Mouse (Mus musculus) thymus, adult 2 months (tissue): ENCODE measurements around the gene Opcml. TPM values are rescaled to one million over a fixed set of nuclear protein-coding genes. Genes with fewer than 3 reads are reported as not detected.

Experiments used
- DNase-seq: peaks from one replicate; pipeline ENCODE4 v3.0.0; 2021
- H3K27ac ChIP-seq: fragments of 200-500 bp; 2 replicates; pipeline ENCODE4 v1.5.1; 2012; ENCODE audit warnings: low read length, control low read depth; ENCODE audit not compliant: control insufficient read depth, insufficient read depth
- H3K27me3 ChIP-seq: fragments of 200-500 bp; 2 replicates; pipeline ENCODE4 v1.6.1; 2012; ENCODE audit warnings: mild to moderate bottlenecking, low read length, moderate library complexity, mixed read lengths; ENCODE audit not compliant: control insufficient read depth, insufficient read depth
- H3K36me3 ChIP-seq: fragments of 200-500 bp; 2 replicates; pipeline ENCODE4 v1.6.1; 2012; ENCODE audit warnings: mild to moderate bottlenecking, low read length, moderate library complexity; ENCODE audit not compliant: control insufficient read depth, insufficient read depth
- H3K4me1 ChIP-seq: fragments of 200-500 bp; replicated peaks from 2 replicates; pipeline ENCODE4 v1.6.1; 2012; ENCODE audit warnings: low read length; ENCODE audit not compliant: control insufficient read depth, insufficient read depth
- H3K4me3 ChIP-seq: fragments of 200-500 bp; 2 replicates; pipeline ENCODE4 v1.5.1; 2012; ENCODE audit warnings: mild to moderate bottlenecking, low read length, control low read depth, moderate library complexity; ENCODE audit not compliant: control insufficient read depth, insufficient read depth
- CTCF ChIP-seq: fragments of 200-500 bp; IDR thresholded peaks from 2 replicates; pipeline ENCODE4 v1.5.1; 2012; ENCODE audit warnings: mild to moderate bottlenecking, control low read depth, low read length, moderate library complexity, borderline replicate concordance; ENCODE audit not compliant: control insufficient read depth, poor library complexity, insufficient read depth; ENCODE audit errors: extremely low read depth
- POLR2A ChIP-seq: fragments of 200-500 bp; IDR thresholded peaks from 2 replicates; pipeline ENCODE4 v1.6.1; 2012; ENCODE audit warnings: mild to moderate bottlenecking, low read length, control low read depth, moderate library complexity; ENCODE audit not compliant: control insufficient read depth, poor library complexity, insufficient read depth; ENCODE audit errors: extremely low read depth
- WGBS: fragments of 180-500 bp; shearing (Covaris S2); methylation state at CpG from one replicate; pipeline ENCODE4 v1.1.7; 2018; 5-methylcytosine and 5-hydroxymethylcytosine counted together
- polyA plus RNA-seq: library from polyadenylated mRNA; depleted of rRNA; stranded (reverse); fragments of >200 nt; gene quantifications from 2 replicates; pipeline ENCODE4 v1.2.3, GENCODE M21; 2012

The Opcml gene
- polyA plus RNA-seq, 1 experiment: 0.82 TPM

DNA sequence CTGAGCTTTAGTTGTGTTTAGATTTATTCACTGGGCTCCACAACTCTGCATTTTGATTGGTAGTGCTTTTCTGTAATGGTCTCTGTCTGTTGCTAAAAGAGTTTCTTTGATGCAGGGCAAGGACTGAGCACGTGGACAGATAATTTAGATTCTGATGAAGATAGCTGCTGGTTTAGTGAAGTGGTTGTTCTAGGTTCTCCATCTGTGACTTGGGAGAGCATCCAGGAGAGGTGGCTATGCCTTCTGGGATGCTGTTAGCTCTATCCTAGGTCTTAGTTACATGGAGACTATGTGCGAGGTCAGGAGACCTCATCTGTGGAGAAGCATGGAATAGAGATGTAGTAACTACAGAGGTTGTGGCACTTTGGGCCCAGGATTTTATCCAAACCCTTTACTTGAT is 472.3 kb downstream of the Opcml start:
- no peak overlapping the region for H3K4me3 ChIP-seq
- H3K27me3 ChIP-seq: no peaks in the 10 kb centered on the region
- H3K36me3 ChIP-seq: no peaks in the 10 kb centered on the region
- DNase-seq: no peak
- H3K4me1 ChIP-seq: no peaks in the 10 kb centered on the region
- WGBS: 78% methylated on average over 2 of the region's 2 CpGs
- TF ChIP-seq CTCF (no peak), POLR2A (no peak)
- no peak overlapping the region for H3K27ac ChIP-seq

DNA sequence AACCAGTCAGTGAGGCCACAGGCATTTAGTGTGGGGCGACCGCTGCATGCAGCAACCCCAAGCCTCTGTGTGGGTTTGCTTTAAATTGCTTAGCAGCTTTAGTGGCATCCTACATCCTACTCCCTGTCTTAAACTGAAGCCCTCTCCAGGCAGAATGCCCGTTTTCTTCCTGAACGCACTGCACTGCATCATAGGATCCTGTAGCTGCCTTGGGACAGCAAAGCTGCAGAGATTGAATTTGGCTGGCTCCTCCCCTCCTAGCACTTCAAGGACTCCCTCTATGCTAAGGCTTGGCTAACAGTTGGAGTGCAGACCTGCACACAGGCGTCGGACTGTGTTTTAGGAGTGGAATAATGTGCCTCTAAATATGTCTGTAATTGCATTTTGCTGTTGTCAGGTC is 474.2 kb downstream of the Opcml start:
- Histone ChIP-seq H3K27me3 (no peaks in the 10 kb centered on the region), H3K4me3 (no peak overlapping the region), H3K36me3 (no peaks in the 10 kb centered on the region), H3K27ac (no peak overlapping the region), H3K4me1 (no peaks in the 10 kb centered on the region)
- DNase-seq: no peak
- TF ChIP-seq POLR2A: no peak
- no peak for TF ChIP-seq CTCF
- 74% methylated on average over 6 of the region's 6 CpGs for WGBS

DNA sequence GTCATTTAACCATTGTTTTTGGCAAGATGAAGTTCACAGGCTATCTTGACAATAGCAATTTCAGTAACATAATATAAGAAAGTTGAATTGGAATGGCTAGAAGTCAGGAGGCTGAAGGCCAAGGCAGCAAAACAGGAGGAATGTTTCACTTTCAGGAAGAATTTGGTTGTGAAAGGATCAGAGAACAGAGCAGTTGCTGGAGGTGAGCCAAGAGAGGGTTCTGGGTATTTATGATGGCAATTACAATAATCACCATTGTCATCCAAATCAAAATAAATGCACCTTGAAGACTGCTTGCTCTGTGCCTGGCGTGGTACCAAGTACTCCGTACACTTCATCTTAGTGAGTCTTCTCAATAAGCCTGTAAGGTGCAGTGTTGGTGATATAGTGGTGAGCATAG is 483.2 kb downstream of the Opcml start:
- Histone ChIP-seq H3K4me1 (no peaks in the 10 kb centered on the region), H3K4me3 (no peak overlapping the region), H3K27me3 (no peaks in the 10 kb centered on the region), H3K36me3 (no peaks in the 10 kb centered on the region), H3K27ac (no peak overlapping the region)
- TF ChIP-seq POLR2A (no peak), CTCF (no peak)
- DNase-seq: no peak
- WGBS: 86% methylated on average over 2 of the region's 2 CpGs

DNA sequence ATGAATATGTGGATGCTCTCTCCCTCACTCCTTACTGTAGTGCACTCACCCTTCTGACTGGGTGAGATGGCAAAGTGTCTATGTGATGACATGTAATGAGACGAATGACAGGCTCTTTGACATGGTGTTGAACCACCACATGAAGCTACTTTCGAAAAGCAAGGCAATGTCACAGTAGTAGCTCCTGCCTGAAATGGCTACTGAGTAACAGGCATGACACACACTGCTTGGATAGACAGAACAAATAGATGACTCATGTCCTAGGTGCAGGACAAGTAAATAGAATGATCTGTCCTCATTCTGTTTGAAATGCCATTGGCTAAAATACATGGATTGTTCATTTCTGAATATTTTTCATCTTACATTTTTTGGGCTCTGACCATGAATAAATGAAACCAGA is 488.0 kb downstream of the Opcml start:
- TF ChIP-seq POLR2A (no peak), CTCF (no peak)
- 90% methylated on average over 2 of the region's 2 CpGs for WGBS
- H3K36me3 ChIP-seq: no peaks in the 10 kb centered on the region
- no peak overlapping the region for H3K27ac ChIP-seq
- H3K4me3 ChIP-seq: no peak overlapping the region
- no peak for DNase-seq
- H3K27me3 ChIP-seq: no peaks in the 10 kb centered on the region
- H3K4me1 ChIP-seq: no peaks in the 10 kb centered on the region

DNA sequence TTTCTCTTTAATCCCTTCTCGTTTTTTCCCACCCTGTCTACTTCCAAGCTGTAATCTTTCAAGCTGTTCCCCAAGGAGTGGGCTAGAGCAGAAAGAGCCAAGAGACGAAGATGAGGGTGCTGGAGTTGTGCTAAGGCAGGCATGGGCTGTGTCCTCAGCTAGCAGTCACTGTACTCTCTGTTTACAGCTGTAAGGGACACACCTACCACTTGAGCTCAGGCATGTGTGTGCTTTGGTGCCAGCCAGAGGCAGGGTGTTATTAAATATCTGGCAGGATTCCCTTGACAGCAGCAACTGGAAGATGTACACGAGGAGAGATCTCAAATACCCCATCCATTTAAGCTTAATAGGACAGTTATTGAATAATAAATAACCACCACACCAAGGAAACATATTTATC is 490.4 kb downstream of the Opcml start:
- Histone ChIP-seq H3K27me3 (no peaks in the 10 kb centered on the region), H3K4me3 (no peak overlapping the region), H3K4me1 (no peaks in the 10 kb centered on the region), H3K27ac (no peak overlapping the region), H3K36me3 (no peaks in the 10 kb centered on the region)
- 77% methylated on average over 3 of the region's 3 CpGs for WGBS
- DNase-seq: no peak
- TF ChIP-seq POLR2A (no peak), CTCF (no peak)

DNA sequence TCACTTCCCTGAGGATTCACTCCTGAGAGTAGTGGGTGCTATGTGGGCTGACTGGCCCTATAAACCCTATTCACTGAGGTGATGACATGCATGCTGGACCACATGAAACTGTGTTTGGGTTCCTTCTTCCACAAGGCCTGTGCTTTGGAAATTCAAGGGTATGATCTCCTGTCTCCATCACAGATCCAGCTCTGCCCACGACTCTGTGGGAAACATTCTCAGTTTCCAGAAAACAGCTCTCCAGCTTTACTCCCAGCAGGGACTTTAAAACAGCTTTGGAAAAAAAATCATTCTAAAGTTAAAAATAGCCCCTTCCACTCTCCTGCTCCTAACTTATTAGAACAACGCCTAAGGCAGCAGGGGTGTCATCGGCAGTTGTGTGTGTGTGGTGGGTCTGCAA is 491.0 kb downstream of the Opcml start:
- Histone ChIP-seq H3K4me1 (no peaks in the 10 kb centered on the region), H3K4me3 (no peak overlapping the region), H3K27ac (no peak overlapping the region), H3K27me3 (no peaks in the 10 kb centered on the region), H3K36me3 (no peaks in the 10 kb centered on the region)
- WGBS: 83% methylated on average over 3 of the region's 3 CpGs
- TF ChIP-seq POLR2A: no peak
- TF ChIP-seq CTCF: no peak
- no peak for DNase-seq

DNA sequence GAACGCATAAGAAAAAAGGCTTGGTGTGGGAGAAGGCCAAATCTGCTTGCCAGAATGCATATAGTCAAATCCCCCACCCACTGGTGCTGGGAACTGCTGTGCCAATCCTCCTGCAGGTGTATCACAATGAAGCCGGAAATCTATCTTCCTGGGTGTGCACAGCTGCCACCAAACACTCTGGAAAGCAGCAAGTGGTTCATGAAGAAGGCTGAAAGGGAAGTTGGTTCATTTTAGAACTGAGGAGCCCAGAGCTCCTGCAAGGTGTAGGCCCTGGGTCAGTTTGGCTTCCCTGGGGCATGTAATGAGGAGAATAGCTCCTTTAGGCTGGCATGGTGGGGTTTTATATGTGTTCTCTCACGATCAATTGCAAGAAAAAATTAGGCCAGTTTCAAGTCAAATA is 494.4 kb downstream of the Opcml start:
- TF ChIP-seq CTCF (no peak), POLR2A (no peak)
- H3K4me1 ChIP-seq: no peaks in the 10 kb centered on the region
- WGBS: 90% methylated on average over 3 of the region's 3 CpGs
- no peaks in the 10 kb centered on the region for H3K27me3 ChIP-seq
- no peak for DNase-seq
- H3K36me3 ChIP-seq: no peaks in the 10 kb centered on the region
- H3K4me3 ChIP-seq: no peak overlapping the region
- H3K27ac ChIP-seq: no peak overlapping the region
